Mouse (Mus musculus): ENCODE data around the gene 1700030K09Rik. TPM values are rescaled to one million over a fixed set of nuclear protein-coding genes. Genes with fewer than 3 reads are reported as not detected.

The 1700030K09Rik gene
- polyA plus RNA-seq, 2 experiments, result 13.2 to 16.2 TPM

- TF ChIP-seq POLR2A (IDR thresholded peaks at IDR 0.05; ENCODE audit: borderline replicate concordance, extremely low read depth, insufficient read depth, insufficient read length), result no peak
- H3K4me1 ChIP-seq (ENCODE audit: control insufficient read depth, insufficient read depth, low read length), result no peaks in the 10 kb centered on the region
- WGBS, result 95% methylated on average over 6 of the region's 6 CpGs
- no peaks in the 10 kb centered on the region for H3K9me3 ChIP-seq (ENCODE audit: control insufficient read depth, low read length)
- ATAC-seq (ENCODE audit: low FRiP score, low read depth) (no peak), DNase-seq (ENCODE audit: low spot score) (no peak)
- H3K27me3 ChIP-seq (ENCODE audit: control insufficient read depth, insufficient read depth, low read length), result no peaks in the 10 kb centered on the region
- H3K9ac ChIP-seq (ENCODE audit: low read depth, low read length, severe bottlenecking), result no peak overlapping the region
- H3K36me3 ChIP-seq (ENCODE audit: control insufficient read depth, insufficient read depth, low read length), result peaks cover 22% of the 10 kb centered on the region
- H3K4me3 ChIP-seq (replicated peaks; ENCODE audit: low read length), result no peak overlapping the region
- H3K27ac ChIP-seq (replicated peaks; ENCODE audit: low read depth, low read length), result no peak overlapping the region
- H3K4me2 ChIP-seq (replicated peaks; ENCODE audit: low read depth, low read length, severe bottlenecking), result no peak overlapping the region
Measured at GRCm38 (mm10) chr8:72445071-72445470, 1.4 kb downstream of the 1700030K09Rik start.

GRCm38 (mm10) chr8:72451516-72451915 lies 7.8 kb downstream of the 1700030K09Rik start:
- H3K9me3 ChIP-seq (ENCODE audit: control insufficient read depth, low read length), result 0 out of 2 replicates have a peak, but pooled peaks cover 7% of the 10 kb centered on the region
- H3K4me3 ChIP-seq (replicated peaks; ENCODE audit: low read length), result no peak overlapping the region
- DNase-seq (ENCODE audit: low spot score), result no peak
- no peak overlapping the region for H3K9ac ChIP-seq (ENCODE audit: low read depth, low read length, severe bottlenecking)
- no peaks in the 10 kb centered on the region for H3K4me1 ChIP-seq (ENCODE audit: control insufficient read depth, insufficient read depth, low read length)
- no peak overlapping the region for H3K4me2 ChIP-seq (replicated peaks; ENCODE audit: low read depth, low read length, severe bottlenecking)
- peaks cover 70% of the 10 kb centered on the region for H3K36me3 ChIP-seq (ENCODE audit: control insufficient read depth, insufficient read depth, low read length)
- H3K27me3 ChIP-seq (ENCODE audit: control insufficient read depth, insufficient read depth, low read length), result no peaks in the 10 kb centered on the region
- no peak overlapping the region for H3K27ac ChIP-seq (replicated peaks; ENCODE audit: low read depth, low read length)
- 81% methylated on average over 8 of the region's 8 CpGs for WGBS
- no peak for ATAC-seq (ENCODE audit: low FRiP score, low read depth)
- no peak for TF ChIP-seq POLR2A (IDR thresholded peaks at IDR 0.05; ENCODE audit: borderline replicate concordance, extremely low read depth, insufficient read depth, insufficient read length)

GRCm38 (mm10) chr8:72453904-72454303 lies 10.2 kb downstream of the 1700030K09Rik start:
- Histone ChIP-seq H3K27me3 (ENCODE audit: control insufficient read depth, insufficient read depth, low read length) (no peaks in the 10 kb centered on the region), H3K36me3 (ENCODE audit: control insufficient read depth, insufficient read depth, low read length) (peaks cover 80% of the 10 kb centered on the region), H3K4me1 (ENCODE audit: control insufficient read depth, insufficient read depth, low read length) (no peaks in the 10 kb centered on the region), H3K9me3 (ENCODE audit: control insufficient read depth, low read length) (0 out of 2 replicates have a peak, but pooled peaks cover 7% of the 10 kb centered on the region), H3K27ac (replicated peaks; ENCODE audit: low read depth, low read length) (no peak overlapping the region), H3K4me2 (replicated peaks; ENCODE audit: low read depth, low read length, severe bottlenecking) (no peak overlapping the region), H3K9ac (ENCODE audit: low read depth, low read length, severe bottlenecking) (no peak overlapping the region), H3K4me3 (replicated peaks; ENCODE audit: low read length) (no peak overlapping the region)
- DNase-seq (ENCODE audit: low spot score) (no peak), ATAC-seq (ENCODE audit: low FRiP score, low read depth) (no peak)
- TF ChIP-seq POLR2A (IDR thresholded peaks at IDR 0.05; ENCODE audit: borderline replicate concordance, extremely low read depth, insufficient read depth, insufficient read length), result no peak
- 97% methylated on average over 2 of the region's 2 CpGs for WGBS

- Histone ChIP-seq H3K27me3 (ENCODE audit: control insufficient read depth, insufficient read depth, low read length) (no peaks in the 10 kb centered on the region), H3K36me3 (ENCODE audit: control insufficient read depth, insufficient read depth, low read length) (peaks cover 81% of the 10 kb centered on the region), H3K9ac (ENCODE audit: low read depth, low read length, severe bottlenecking) (no peak overlapping the region), H3K9me3 (ENCODE audit: control insufficient read depth, low read length) (0 out of 2 replicates have a peak, but pooled peaks cover 7% of the 10 kb centered on the region), H3K4me1 (ENCODE audit: control insufficient read depth, insufficient read depth, low read length) (no peaks in the 10 kb centered on the region), H3K4me2 (replicated peaks; ENCODE audit: low read depth, low read length, severe bottlenecking) (no peak overlapping the region), H3K27ac (replicated peaks; ENCODE audit: low read depth, low read length) (no peak overlapping the region), H3K4me3 (replicated peaks; ENCODE audit: low read length) (no peak overlapping the region)
- DNase-seq (ENCODE audit: low spot score), result no peak
- ATAC-seq (ENCODE audit: low FRiP score, low read depth), result no peak
- TF ChIP-seq POLR2A (IDR thresholded peaks at IDR 0.05; ENCODE audit: borderline replicate concordance, extremely low read depth, insufficient read depth, insufficient read length), result no peak
- 92% methylated on average over 4 of the region's 4 CpGs for WGBS
Measured at GRCm38 (mm10) chr8:72455317-72455716, 11.6 kb downstream of the 1700030K09Rik start.

- ATAC-seq (ENCODE audit: low FRiP score, low read depth), result no peak
- 89% methylated on average over 3 of the region's 3 CpGs for WGBS
Measured at GRCm38 (mm10) chr8:72457806-72458205, 14.1 kb downstream of the 1700030K09Rik start.

GRCm38 (mm10) chr8:72458457-72458856 lies 14.8 kb downstream of the 1700030K09Rik start:
- DNase-seq (ENCODE audit: low spot score), result no peak
- H3K9me3 ChIP-seq (ENCODE audit: control insufficient read depth, low read length), result 0 out of 2 replicates have a peak, but pooled peaks cover 6% of the 10 kb centered on the region
- H3K4me2 ChIP-seq (replicated peaks; ENCODE audit: low read depth, low read length, severe bottlenecking), result no peak overlapping the region
- H3K27me3 ChIP-seq (ENCODE audit: control insufficient read depth, insufficient read depth, low read length), result no peaks in the 10 kb centered on the region
- WGBS, result 83% methylated on average over 6 of the region's 6 CpGs
- H3K4me1 ChIP-seq (ENCODE audit: control insufficient read depth, insufficient read depth, low read length), result no peaks in the 10 kb centered on the region
- no peak for TF ChIP-seq POLR2A (IDR thresholded peaks at IDR 0.05; ENCODE audit: borderline replicate concordance, extremely low read depth, insufficient read depth, insufficient read length)
- ATAC-seq (ENCODE audit: low FRiP score, low read depth), result no peak
- no peak overlapping the region for H3K27ac ChIP-seq (replicated peaks; ENCODE audit: low read depth, low read length)
- H3K4me3 ChIP-seq (replicated peaks; ENCODE audit: low read length), result no peak overlapping the region
- peaks cover 85% of the 10 kb centered on the region for H3K36me3 ChIP-seq (ENCODE audit: control insufficient read depth, insufficient read depth, low read length)
- no peak overlapping the region for H3K9ac ChIP-seq (ENCODE audit: low read depth, low read length, severe bottlenecking)

More at GRCm38 (mm10) chr8:72457806-72458205, 14.1 kb downstream of the 1700030K09Rik start:
- Histone ChIP-seq H3K9ac (ENCODE audit: low read depth, low read length, severe bottlenecking) (no peak overlapping the region), H3K36me3 (ENCODE audit: control insufficient read depth, insufficient read depth, low read length) (peaks cover 84% of the 10 kb centered on the region), H3K4me1 (ENCODE audit: control insufficient read depth, insufficient read depth, low read length) (no peaks in the 10 kb centered on the region), H3K4me3 (replicated peaks; ENCODE audit: low read length) (no peak overlapping the region), H3K27me3 (ENCODE audit: control insufficient read depth, insufficient read depth, low read length) (no peaks in the 10 kb centered on the region), H3K27ac (replicated peaks; ENCODE audit: low read depth, low read length) (no peak overlapping the region), H3K4me2 (replicated peaks; ENCODE audit: low read depth, low read length, severe bottlenecking) (no peak overlapping the region), H3K9me3 (ENCODE audit: control insufficient read depth, low read length) (0 out of 2 replicates have a peak, but pooled peaks cover 7% of the 10 kb centered on the region)
- no peak for TF ChIP-seq POLR2A (IDR thresholded peaks at IDR 0.05; ENCODE audit: borderline replicate concordance, extremely low read depth, insufficient read depth, insufficient read length)
- DNase-seq (ENCODE audit: low spot score), result no peak

Measured in limb, embryonic 14.5 days (tissue).